Comparison of ENCODE assay signal across 9 mouse cellular contexts in genomic region chr12:110888106-110888505, GRCm38 (mm10). TPM values are rescaled to one million over a fixed set of nuclear protein-coding genes. Genes with fewer than 3 reads are reported as not detected.
DNase-seq lines count a peak whose midpoint lies in the region; ATAC-seq and TF ChIP-seq lines count a peak whose summit lies in the region.
"Had no signal": no experiment of that assay in that cellular context is flagged by ENCODE, and none has a peak within 500 bp of the region (broad histone marks: within the 10 kb centered on the region; RNA-seq: fewer than 3 reads in every experiment).

No protein-coding gene starts in this region.

- intact Hi-C loops in gastrocnemius, postnatal 36 days (cut with DNase I): loop anchor here (5.0 kb wide), 1 partner anchor 104 kb away; no protein-coding TSS in a partner anchor

- H3K9ac ChIP-seq in forebrain, embryonic 14.5 days (ENCODE audit: low read length): peak overlapping the region; percentile 88
- H3K9ac ChIP-seq in liver, embryonic 14.5 days (replicated peaks): peak overlapping the region; percentile 84

- H3K4me1 ChIP-seq in erythroblast, embryonic 14.5 days (ENCODE audit: control insufficient read depth): peaks cover 71% of the 10 kb centered on the region
- peaks cover 16% of the 10 kb centered on the region for H3K4me1 ChIP-seq in forebrain, embryonic 14.5 days (ENCODE audit: control insufficient read depth, insufficient read depth, low read length)
- peaks cover 10 to 27% of the 10 kb centered on the region in 2 experiments for H3K4me1 ChIP-seq in liver, embryonic 14.5 days (replicated peaks; ENCODE audit: control insufficient read depth in 2 of 2, insufficient read depth in 2 of 2, low read length in 1 of 2)

- H3K27ac ChIP-seq in forebrain, embryonic 14.5 days (ENCODE audit: low read depth, low read length): no peak overlapping the region
- H3K27ac ChIP-seq in liver, embryonic 14.5 days: 0 out of 2 replicates have a peak overlapping the region, but pooled peaks have one; percentile 19

- no peaks in the 10 kb centered on the region for H3K9me3 ChIP-seq in erythroblast, embryonic 14.5 days (ENCODE audit: control insufficient read depth, low read length)
- no peaks in the 10 kb centered on the region for H3K9me3 ChIP-seq in forebrain, embryonic 14.5 days (replicated peaks; ENCODE audit: control insufficient read depth, low read length)
- no peaks in the 10 kb centered on the region for H3K9me3 ChIP-seq in liver, embryonic 14.5 days (ENCODE audit: control insufficient read depth, low read length)

- H3K36me3 ChIP-seq in erythroblast, embryonic 14.5 days (ENCODE audit: control insufficient read depth): peaks cover 34% of the 10 kb centered on the region
- H3K36me3 ChIP-seq in forebrain, embryonic 14.5 days (ENCODE audit: control insufficient read depth, insufficient read depth, low read length): peaks cover 6% of the 10 kb centered on the region; the same call in 1 of the 2 replicates
- peaks cover 5% of the 10 kb centered on the region for H3K36me3 ChIP-seq in liver, embryonic 14.5 days (replicated peaks; ENCODE audit: control insufficient read depth, insufficient read depth, low read depth)

- TF ChIP-seq CTCF in liver, embryonic 14.5 days (IDR thresholded peaks at IDR 0.05; ENCODE audit: low read depth): no peak

- WGBS in forebrain, embryonic 14.5 days: 46% methylated on average over 12 of the region's 12 CpGs
- 19% methylated on average over 12 of the region's 12 CpGs for WGBS in liver, embryonic 14.5 days (ENCODE audit: insufficient replicate concordance)

- H3K4me3 ChIP-seq in erythroblast, embryonic 14.5 days (replicated peaks): peak overlapping the region; percentile 90
- peak overlapping the region; percentile 70 for H3K4me3 ChIP-seq in forebrain, embryonic 14.5 days (ENCODE audit: low read depth, low read length)
- peak overlapping the region; percentile 62 to 98 for H3K4me3 ChIP-seq in liver, embryonic 14.5 days (ENCODE audit: insufficient read depth in 1 of 2, low read depth in 2 of 2, low read length in 2 of 2)

- no peaks in the 10 kb centered on the region for H3K27me3 ChIP-seq in erythroblast, embryonic 14.5 days (ENCODE audit: control insufficient read depth)
- no peaks in the 10 kb centered on the region for H3K27me3 ChIP-seq in forebrain, embryonic 14.5 days (replicated peaks; ENCODE audit: control insufficient read depth, insufficient read depth, low read length)
- H3K27me3 ChIP-seq in liver, embryonic 14.5 days (ENCODE audit: control insufficient read depth, insufficient read depth, low read length): no peaks in the 10 kb centered on the region

- DNase-seq in 416B (ENCODE audit: low read depth): peak; percentile 73
- DNase-seq in forebrain, embryonic 14.5 days (ENCODE audit: low spot score): no peak
- DNase-seq in liver, embryonic 14.5 days (ENCODE audit: low read depth in 3 of 3, low spot score in 3 of 3): no peak
- DNase-seq in ovary, postnatal 36 days (ENCODE audit: low spot score): no peak
- DNase-seq in right cerebral cortex, adult 2 months (ENCODE audit: low spot score in 2 of 2): no peak
- no peak for DNase-seq in gastrocnemius, postnatal 36 days
- DNase-seq: kidney, adult 11 months had no signal

- TF ChIP-seq EP300 in liver, embryonic 14.5 days (IDR thresholded peaks at IDR 0.05; ENCODE audit: low read depth): no peak

- ATAC-seq in erythroblast, adult 5-6 weeks (replicated peaks; ENCODE audit: low FRiP score, poor library complexity, severe bottlenecking): no peak
- ATAC-seq in forebrain, embryonic 14.5 days: no peak
- no peak for ATAC-seq in liver, embryonic 14.5 days (ENCODE audit: insufficient read depth)

- H3K4me2 ChIP-seq in forebrain, embryonic 14.5 days (ENCODE audit: low read length): peak overlapping the region; percentile 91
- H3K4me2 ChIP-seq in liver, embryonic 14.5 days (ENCODE audit: low read depth): peak overlapping the region; percentile 93

RNA-seq across cellular contexts. Expression of gene Cinp, which starts 0.8 kb away (rescaled TPM):
- 1.1 TPM in 2 replicates for polyA plus RNA-seq in erythroblast, embryonic 14.5 days (2012)
- 14.6 and 28.6 TPM in 2 replicates for total RNA-seq in erythroblast, adult 5-6 weeks (2015; ENCODE audit: low replicate concordance)
- total RNA-seq in erythroblast, adult 5-6 weeks (2017; ENCODE audit: low replicate concordance): 23.4 and 26.7 TPM in 2 replicates
- 86.2 and 87.5 TPM in 2 replicates for polyA plus RNA-seq in forebrain, embryonic 14.5 days (2014; fragmentation: Nextera tagmentation; extraction: Ambion mirVana)
- 31.0 and 42.9 TPM in 2 replicates for polyA plus RNA-seq in liver, embryonic 14.5 days (2012; rRNA removed)
- polyA plus RNA-seq in liver, embryonic 14.5 days (2014; fragmentation: Nextera tagmentation; extraction: Ambion mirVana): 65.1 and 68.2 TPM in 2 replicates
- total RNA-seq in gastrocnemius, postnatal 36 days (2021): 10 to 100 TPM; 22.3 to 24.6 TPM

RNA-seq across cellular contexts. Expression of gene Tecpr2, which starts 1.0 kb away (rescaled TPM):
- 0.13 and 0.16 TPM in 2 replicates for polyA plus RNA-seq in erythroblast, embryonic 14.5 days (2012)
- total RNA-seq in erythroblast, adult 5-6 weeks (2015; ENCODE audit: low replicate concordance): 2.3 and 3.6 TPM in 2 replicates
- total RNA-seq in erythroblast, adult 5-6 weeks (2017; ENCODE audit: low replicate concordance): 2.1 and 2.9 TPM in 2 replicates
- 3.8 and 5.9 TPM in 2 replicates for polyA plus RNA-seq in forebrain, embryonic 14.5 days (2014; fragmentation: Nextera tagmentation; extraction: Ambion mirVana)
- 2.0 and 2.3 TPM in 2 replicates for polyA plus RNA-seq in liver, embryonic 14.5 days (2012; rRNA removed)
- polyA plus RNA-seq in liver, embryonic 14.5 days (2014; fragmentation: Nextera tagmentation; extraction: Ambion mirVana): 1.1 and 1.5 TPM in 2 replicates
- total RNA-seq in gastrocnemius, postnatal 36 days (2021): 1 to 10 TPM; 1.9 to 2.1 TPM

RNA-seq across cellular contexts. Expression of gene Zfp839, which starts 38.1 kb away (rescaled TPM):
- 0.06 and 0.13 TPM in 2 replicates for polyA plus RNA-seq in erythroblast, embryonic 14.5 days (2012)
- 0.63 and 3.3 TPM in 2 replicates for total RNA-seq in erythroblast, adult 5-6 weeks (2015; ENCODE audit: low replicate concordance)
- 1.4 and 2.1 TPM in 2 replicates for total RNA-seq in erythroblast, adult 5-6 weeks (2017; ENCODE audit: low replicate concordance)
- 0.81 and 0.88 TPM in 2 replicates for polyA plus RNA-seq in forebrain, embryonic 14.5 days (2014; fragmentation: Nextera tagmentation; extraction: Ambion mirVana)
- 1.4 and 1.9 TPM in 2 replicates for polyA plus RNA-seq in liver, embryonic 14.5 days (2012; rRNA removed)
- 0.62 and 0.67 TPM in 2 replicates for polyA plus RNA-seq in liver, embryonic 14.5 days (2014; fragmentation: Nextera tagmentation; extraction: Ambion mirVana)
- total RNA-seq in gastrocnemius, postnatal 36 days (2021): 1 to 10 TPM; 4.2 to 7.3 TPM

RNA-seq across cellular contexts. Expression of gene Mok, which starts 47.4 kb away (rescaled TPM):
- 0.06 TPM in 1 of 2 replicates, not detected in the other for polyA plus RNA-seq in erythroblast, embryonic 14.5 days (2012)
- not detected in 2 replicates for total RNA-seq in erythroblast, adult 5-6 weeks (2015; ENCODE audit: low replicate concordance)
- total RNA-seq in erythroblast, adult 5-6 weeks (2017; ENCODE audit: low replicate concordance): 0.14 TPM in 1 of 2 replicates, not detected in the other
- polyA plus RNA-seq in forebrain, embryonic 14.5 days (2014; fragmentation: Nextera tagmentation; extraction: Ambion mirVana): 16.3 and 18.9 TPM in 2 replicates
- 0.18 and 0.24 TPM in 2 replicates for polyA plus RNA-seq in liver, embryonic 14.5 days (2012; rRNA removed)
- 0.23 and 0.43 TPM in 2 replicates for polyA plus RNA-seq in liver, embryonic 14.5 days (2014; fragmentation: Nextera tagmentation; extraction: Ambion mirVana)
- total RNA-seq in gastrocnemius, postnatal 36 days (2021): under 1 TPM in 1 of 2 experiments, not detected in 1; 0.37 TPM

Comparison
In these comparisons a context has a peak if more than half of its experiments do, and no peak if none do; other contexts are left out.
1. RNA of gene Cinp, which starts 0.8 kb away (polyA plus RNA-seq): 86.2 to 87.5 TPM in forebrain, embryonic 14.5 days and 31.0 to 68.2 TPM in liver, embryonic 14.5 days; 1.1 TPM in erythroblast, embryonic 14.5 days; every median in the first group is over 10 times any median in the second.
2. Peak in every context shown above with its lines, with median percentiles within 50 percentile points of each other: H3K4me3 ChIP-seq.